Mouse (Mus musculus) G1E (cell line): ENCODE measurements around the gene Clip1.

Source experiments
- CTCF ChIP-seq: IDR thresholded peaks from 2 replicates; pipeline ENCODE4 v1.5.1; 2012; ENCODE audit warnings: low read depth, low read length, inconsistent platforms, mixed read lengths
- GATA1 ChIP-seq: IDR thresholded peaks from 2 replicates; pipeline ENCODE4 v1.6.1; 2012; ENCODE audit warnings: borderline replicate concordance, low read length, inconsistent platforms, mixed read lengths
- GATA2 ChIP-seq: IDR thresholded peaks from 2 replicates; pipeline ENCODE4 v1.6.1; 2012; ENCODE audit warnings: low read depth, low read length, inconsistent platforms, borderline replicate concordance
- POLR2AphosphoS5 ChIP-seq: IDR thresholded peaks from 2 replicates; pipeline ENCODE4 v1.6.1; 2012; ENCODE audit warnings: low read depth, low read length, inconsistent platforms; ENCODE audit not compliant: insufficient replicate concordance

DNA sequence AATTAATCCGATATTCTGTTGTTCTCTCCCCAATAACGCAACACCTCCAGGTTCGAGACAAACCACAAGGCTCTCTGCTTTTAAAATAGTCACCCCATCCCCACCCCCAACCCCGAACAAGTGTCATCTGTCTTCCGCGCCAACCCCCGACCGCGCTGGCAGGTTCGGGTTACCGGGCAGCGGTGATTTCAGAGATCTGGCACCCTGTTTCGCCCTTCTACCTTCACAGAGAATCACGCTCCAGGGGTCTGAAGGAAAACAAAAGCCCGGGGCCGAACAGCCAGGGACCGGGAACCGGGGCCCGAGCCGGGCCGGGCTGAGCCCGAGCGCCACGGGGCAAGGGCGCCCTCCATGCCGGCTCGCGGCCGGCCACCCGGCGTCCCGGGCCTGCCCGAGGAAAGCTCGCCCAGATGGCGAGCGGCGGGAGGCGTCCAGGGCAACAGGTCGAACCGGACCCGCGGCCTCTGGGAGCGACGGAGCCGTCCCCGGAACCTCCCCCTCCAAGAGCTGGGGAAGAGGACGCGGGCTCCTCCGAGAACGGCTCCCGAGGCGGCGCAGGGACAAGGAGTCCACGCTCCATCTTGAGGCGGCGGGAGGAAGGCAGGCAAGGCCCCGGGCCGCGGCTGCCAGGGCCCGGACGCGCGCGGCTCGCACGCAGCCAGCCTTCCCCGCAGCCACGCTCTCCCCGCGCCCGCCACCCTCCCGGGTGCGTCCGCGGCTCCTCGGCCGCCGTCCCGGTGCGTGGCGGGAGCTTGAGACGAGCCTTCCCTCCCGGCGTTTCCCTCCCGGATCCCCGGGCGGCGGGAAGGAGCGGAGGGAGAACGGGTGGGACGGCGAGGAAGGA lies 819 bp downstream of the Clip1 start:
- no peak for TF ChIP-seq GATA1
- TF ChIP-seq POLR2AphosphoS5: no peak
- TF ChIP-seq CTCF: no peak
- no peak for TF ChIP-seq GATA2
